Mouse (Mus musculus) hindbrain, embryonic 16.5 days (tissue): ENCODE measurements around the gene Brca2. TPM values are rescaled to one million over a fixed set of nuclear protein-coding genes. Genes with fewer than 3 reads are reported as not detected.

Source experiments
- ATAC-seq: fragments of 200-750 bp; cut with Nextera tagmentation; 2 replicates; pipeline ENCODE4 v1.8.0; 2017; ENCODE audit warnings: moderate TSS enrichment, moderate library complexity
- H3K27ac ChIP-seq: fragments of 300-500 bp; sonication (generic); 2 replicates; pipeline ENCODE4 v1.5.1; 2014; ENCODE audit warnings: low read depth, mild to moderate bottlenecking, control low read depth, low read length, moderate library complexity
- H3K27me3 ChIP-seq: fragments of 300-500 bp; sonication (generic); replicated peaks from 2 replicates; pipeline ENCODE4 v1.6.1; 2014; ENCODE audit warnings: low read length; ENCODE audit not compliant: control insufficient read depth, insufficient read depth
- H3K36me3 ChIP-seq: fragments of 300-500 bp; sonication (generic); 2 replicates; pipeline ENCODE4 v1.6.1; 2014; ENCODE audit warnings: mild to moderate bottlenecking, low read length, moderate library complexity, mixed read lengths; ENCODE audit not compliant: control insufficient read depth, insufficient read depth
- H3K4me1 ChIP-seq: fragments of 300-500 bp; sonication (generic); 2 replicates; pipeline ENCODE4 v1.6.1; 2014; ENCODE audit warnings: low read depth, low read length; ENCODE audit not compliant: control insufficient read depth, insufficient read depth
- H3K4me2 ChIP-seq: fragments of 300-500 bp; sonication (generic); 2 replicates; pipeline ENCODE4 v1.6.1; 2014; ENCODE audit warnings: mild to moderate bottlenecking, low read length, control low read depth, moderate library complexity
- H3K4me3 ChIP-seq: fragments of 300-500 bp; sonication (generic); 2 replicates; pipeline ENCODE4 v1.5.1; 2014; ENCODE audit warnings: mild to moderate bottlenecking, low read length, control low read depth, moderate library complexity
- H3K9ac ChIP-seq: fragments of 300-500 bp; sonication (generic); 2 replicates; pipeline ENCODE4 v1.6.1; 2014; ENCODE audit warnings: low read depth, mild to moderate bottlenecking, control low read depth, low read length, moderate library complexity
- H3K9me3 ChIP-seq: fragments of 300-500 bp; sonication (generic); 2 replicates; pipeline ENCODE4 v1.6.1; 2014; ENCODE audit warnings: mild to moderate bottlenecking, low read length, moderate library complexity; ENCODE audit not compliant: control insufficient read depth
- WGBS: fragments of 180-500 bp; shearing (Covaris S2); extraction: QIAGEN DNeasy Blood & Tissue Kit; methylation state at CpG from one replicate; pipeline ENCODE4 v1.1.7; 2014; 5-methylcytosine and 5-hydroxymethylcytosine counted together
- polyA plus RNA-seq: library from polyadenylated mRNA; unstranded; fragments of >200 nt; fragmentation: Nextera tagmentation; extraction: Ambion mirVana; gene quantifications from 2 replicates; pipeline ENCODE4 v1.2.1, GENCODE M21; 2015

Gene Brca2
- polyA plus RNA-seq, 1 experiment from 2014 or later: 11.4 TPM

- Histone ChIP-seq H3K36me3 (peaks cover 5% of the 10 kb centered on the region; the same call in 1 of the 2 replicates), H3K4me1 (no peaks in the 10 kb centered on the region), H3K9me3 (no peaks in the 10 kb centered on the region), H3K9ac (no peak overlapping the region), H3K27ac (no peak overlapping the region), H3K4me2 (no peak overlapping the region), H3K4me3 (no peak overlapping the region), H3K27me3 (no peaks in the 10 kb centered on the region)
- WGBS: 73% methylated on average over 3 of the region's 3 CpGs
- ATAC-seq: no peak
Measured at GRCm38 (mm10) chr5:150551637-150552036, 29.2 kb downstream of the Brca2 start.

DNA sequence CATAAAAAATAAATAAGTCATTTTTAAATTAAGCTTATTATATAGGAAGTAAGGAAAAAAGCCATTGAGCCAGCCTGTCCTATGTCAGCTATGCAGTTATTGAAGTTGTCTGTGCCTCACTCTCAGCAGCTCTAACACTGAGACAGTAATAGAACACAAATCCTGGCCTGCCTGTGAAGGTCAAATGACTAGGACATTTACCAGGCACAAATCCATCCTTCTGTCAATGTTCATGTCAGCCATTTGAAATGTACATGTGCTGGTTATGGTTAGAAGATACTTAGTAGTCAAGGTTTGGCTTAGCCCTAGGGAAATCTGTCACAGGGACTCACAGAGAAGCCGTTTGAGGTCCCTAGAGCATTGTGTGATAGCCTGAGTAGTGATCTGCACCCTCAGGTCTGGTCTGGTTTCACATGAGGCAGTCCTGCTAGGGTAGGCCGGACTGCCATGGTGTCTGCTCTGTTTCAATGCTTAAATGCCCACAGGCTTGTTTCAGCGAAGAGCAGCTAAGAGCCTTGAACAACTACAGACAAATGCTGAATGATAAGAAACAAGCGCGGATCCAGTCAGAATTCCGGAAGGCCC is 37.2 kb downstream of the Brca2 start:
- H3K9ac ChIP-seq: no peak overlapping the region
- H3K36me3 ChIP-seq: peaks cover 2% of the 10 kb centered on the region; the same call in 1 of the 2 replicates
- H3K4me2 ChIP-seq: no peak overlapping the region
- H3K4me3 ChIP-seq: no peak overlapping the region
- ATAC-seq: no peak
- 93% methylated on average over 6 of the region's 6 CpGs for WGBS
- H3K4me1 ChIP-seq: no peaks in the 10 kb centered on the region
- no peak overlapping the region for H3K27ac ChIP-seq
- H3K27me3 ChIP-seq: no peaks in the 10 kb centered on the region
- H3K9me3 ChIP-seq: no peaks in the 10 kb centered on the region

DNA sequence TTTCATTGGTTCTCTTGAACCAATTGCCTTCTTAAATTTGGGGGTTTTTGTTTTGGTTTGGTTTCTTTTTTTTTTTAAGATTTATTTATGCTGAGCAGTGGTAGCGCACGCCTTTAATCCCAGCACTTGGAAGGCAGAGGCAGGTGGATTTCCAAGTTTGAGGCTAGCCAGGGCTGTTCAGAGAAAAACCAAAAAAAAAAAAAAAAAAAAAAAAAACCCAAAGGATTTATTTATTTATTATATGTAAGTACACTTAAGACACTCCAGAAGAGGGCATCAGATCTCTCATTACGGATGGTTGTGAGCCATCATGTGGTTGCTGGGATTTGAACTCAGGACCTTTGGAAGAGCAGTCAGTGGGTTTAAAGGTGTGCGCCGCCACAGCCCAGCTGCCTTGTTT is 38.4 kb downstream of the Brca2 start:
- H3K27ac ChIP-seq: no peak overlapping the region
- H3K9ac ChIP-seq: no peak overlapping the region
- no peak overlapping the region for H3K4me2 ChIP-seq
- H3K9me3 ChIP-seq: no peaks in the 10 kb centered on the region
- H3K36me3 ChIP-seq: peaks cover 2% of the 10 kb centered on the region; the same call in 1 of the 2 replicates
- no peaks in the 10 kb centered on the region for H3K4me1 ChIP-seq
- ATAC-seq: no peak
- WGBS: 98% methylated on average over 5 of the region's 5 CpGs
- no peak overlapping the region for H3K4me3 ChIP-seq
- no peaks in the 10 kb centered on the region for H3K27me3 ChIP-seq

- no peak overlapping the region for H3K4me3 ChIP-seq
- H3K4me1 ChIP-seq: no peaks in the 10 kb centered on the region
- H3K36me3 ChIP-seq: peaks cover 2% of the 10 kb centered on the region; the same call in 1 of the 2 replicates
- H3K27me3 ChIP-seq: no peaks in the 10 kb centered on the region
- no peak for ATAC-seq
- H3K9ac ChIP-seq: no peak overlapping the region
- no peak overlapping the region for H3K4me2 ChIP-seq
- no peaks in the 10 kb centered on the region for H3K9me3 ChIP-seq
- H3K27ac ChIP-seq: no peak overlapping the region
Measured at GRCm38 (mm10) chr5:150561376-150561775, 38.9 kb downstream of the Brca2 start.

DNA sequence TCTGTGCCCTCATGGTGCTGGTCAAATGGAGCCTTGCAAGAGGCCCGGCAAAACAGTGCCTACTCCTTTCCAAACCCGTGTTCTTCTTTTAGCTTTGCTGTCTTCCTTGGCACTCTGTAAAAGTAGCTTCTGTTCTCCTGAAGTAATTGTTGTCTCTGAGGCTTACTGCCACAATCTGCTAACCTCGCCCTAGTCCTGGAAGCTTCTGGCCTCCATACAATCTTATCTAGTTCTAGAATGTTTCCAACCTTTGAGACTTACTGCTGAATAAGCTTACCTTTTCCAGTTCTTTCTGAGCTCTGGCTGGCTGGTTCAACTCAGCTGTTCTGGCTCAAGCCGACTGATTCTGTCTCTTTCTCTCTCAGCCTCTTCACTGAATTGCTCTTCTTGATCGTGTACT is 39.4 kb downstream of the Brca2 start:
- WGBS: 92% methylated on average over 5 of the region's 5 CpGs
- Histone ChIP-seq H3K27me3 (no peaks in the 10 kb centered on the region), H3K27ac (no peak overlapping the region), H3K9me3 (no peaks in the 10 kb centered on the region), H3K4me2 (no peak overlapping the region), H3K9ac (no peak overlapping the region), H3K36me3 (peaks cover 2% of the 10 kb centered on the region; the same call in 1 of the 2 replicates), H3K4me1 (no peaks in the 10 kb centered on the region), H3K4me3 (no peak overlapping the region)
- ATAC-seq: no peak

GRCm38 (mm10) chr5:150564426-150564825 is 42.0 kb downstream of the Brca2 start:
- ATAC-seq: no peak
- Histone ChIP-seq H3K36me3 (peaks cover 5% of the 10 kb centered on the region; the same call in 1 of the 2 replicates), H3K4me3 (no peak overlapping the region), H3K4me1 (no peaks in the 10 kb centered on the region), H3K4me2 (no peak overlapping the region), H3K9ac (no peak overlapping the region), H3K27me3 (no peaks in the 10 kb centered on the region), H3K27ac (no peak overlapping the region), H3K9me3 (no peaks in the 10 kb centered on the region)
- WGBS: 91% methylated on average over 6 of the region's 6 CpGs

DNA sequence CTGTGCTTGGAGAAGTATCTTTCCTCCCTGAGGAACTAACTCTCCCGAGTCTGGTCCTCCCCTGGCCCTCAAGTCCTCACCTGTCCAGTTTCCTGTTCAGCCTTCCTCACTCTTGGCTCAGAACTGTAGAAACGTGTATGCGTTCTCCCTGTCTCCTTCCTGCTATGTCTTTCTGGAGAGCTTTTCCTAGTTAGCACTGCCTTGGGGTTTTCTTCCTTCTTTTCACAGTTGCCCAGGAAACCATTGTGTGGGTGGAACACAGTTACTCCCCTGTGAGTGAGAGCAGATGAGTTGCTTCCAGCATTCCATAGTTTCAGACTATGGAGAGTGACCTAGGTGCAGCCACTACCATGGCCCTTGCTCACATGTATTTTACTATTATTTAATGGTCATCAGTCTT is 43.8 kb downstream of the Brca2 start:
- H3K36me3 ChIP-seq: peaks cover 4% of the 10 kb centered on the region; the same call in 1 of the 2 replicates
- no peak overlapping the region for H3K4me2 ChIP-seq
- 0 out of 2 replicates have a peak overlapping the region, but pooled peaks have one; percentile 7 for H3K27ac ChIP-seq
- H3K27me3 ChIP-seq: no peaks in the 10 kb centered on the region
- no peaks in the 10 kb centered on the region for H3K4me1 ChIP-seq
- 48% methylated on average over 3 of the region's 3 CpGs for WGBS
- H3K9me3 ChIP-seq: no peaks in the 10 kb centered on the region
- H3K4me3 ChIP-seq: no peak overlapping the region
- ATAC-seq: no peak
- no peak overlapping the region for H3K9ac ChIP-seq

GRCm38 (mm10) chr5:150566971-150567370 is 44.5 kb downstream of the Brca2 start:
- Histone ChIP-seq H3K27me3 (no peaks in the 10 kb centered on the region), H3K4me3 (no peak overlapping the region), H3K4me1 (no peaks in the 10 kb centered on the region), H3K9ac (no peak overlapping the region), H3K27ac (no peak overlapping the region), H3K36me3 (peaks cover 4% of the 10 kb centered on the region; the same call in 1 of the 2 replicates), H3K9me3 (no peaks in the 10 kb centered on the region), H3K4me2 (no peak overlapping the region)
- no peak for ATAC-seq
- 93% methylated on average over 5 of the region's 5 CpGs for WGBS

- no peak overlapping the region for H3K4me2 ChIP-seq
- no peaks in the 10 kb centered on the region for H3K27me3 ChIP-seq
- H3K9ac ChIP-seq: no peak overlapping the region
- H3K4me3 ChIP-seq: no peak overlapping the region
- no peaks in the 10 kb centered on the region for H3K9me3 ChIP-seq
- H3K27ac ChIP-seq: no peak overlapping the region
- 72% methylated on average over 11 of the region's 11 CpGs for WGBS
- H3K36me3 ChIP-seq: peaks cover 14% of the 10 kb centered on the region
- ATAC-seq: peak; percentile 75; the same call in 1 of the 2 replicates
- H3K4me1 ChIP-seq: no peaks in the 10 kb centered on the region
Measured at GRCm38 (mm10) chr5:150570496-150571219, 48.2 kb downstream of the Brca2 start.
